Mouse (Mus musculus) brain, embryonic 14.5 days (tissue): Measurements from ENCODE around the gene Trpm6.

Experiments used
- CTCF ChIP-seq: fragments of 200-500 bp; IDR thresholded peaks from 2 replicates; pipeline ENCODE4 v1.5.1; 2012; ENCODE audit warnings: inconsistent platforms, mild to moderate bottlenecking, moderate library complexity, borderline replicate concordance; ENCODE audit not compliant: insufficient read depth, insufficient read length; ENCODE audit errors: extremely low read depth
- POLR2A ChIP-seq: fragments of 200-500 bp; IDR thresholded peaks from 2 replicates; pipeline ENCODE4 v1.6.1; 2012; ENCODE audit warnings: mild to moderate bottlenecking, inconsistent platforms, borderline replicate concordance; ENCODE audit not compliant: poor library complexity, insufficient read depth, insufficient read length, severe bottlenecking; ENCODE audit errors: extremely low read depth

DNA sequence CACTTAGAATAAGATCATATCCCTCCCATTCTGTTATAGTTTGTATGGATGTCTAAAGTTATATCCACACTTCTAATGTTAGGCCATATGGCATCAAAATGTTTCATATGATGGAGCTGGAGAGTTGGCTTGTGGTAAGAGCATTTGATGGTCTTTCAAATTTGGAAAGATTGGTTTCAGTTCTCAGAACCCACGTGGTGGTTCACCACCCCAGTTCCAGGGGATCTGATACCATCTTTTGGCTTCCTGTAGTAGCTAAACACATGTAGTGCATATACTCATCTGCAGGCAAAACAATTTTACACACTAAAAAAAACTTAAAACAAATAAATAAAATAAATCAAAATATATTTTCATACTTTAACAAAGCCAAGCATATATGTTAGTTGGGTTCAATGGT, 21.3 kb downstream of the Trpm6 start:
- TF ChIP-seq CTCF, result no peak
- no peak for TF ChIP-seq POLR2A
